Mouse (Mus musculus) liver, embryonic 11.5 days (tissue): Measurements from ENCODE around the gene Dnajb9. TPM values are rescaled to one million over a fixed set of nuclear protein-coding genes. Genes with fewer than 3 reads are reported as not detected.
"Not testable (repeated sequence)": the region's sequence is repeated elsewhere in the genome, so short reads cannot be mapped to it uniquely, and the experiment has no call there.

ENCODE experiments used
- ATAC-seq: fragments of 200-750 bp; cut with Nextera tagmentation; replicated peaks from 2 replicates; pipeline ENCODE4 v1.8.0; 2017; ENCODE audit warnings: moderate number of reproducible peaks, mild to moderate bottlenecking, moderate TSS enrichment, moderate library complexity; ENCODE audit not compliant: low FRiP score
- DNase-seq: peaks from one replicate; pipeline ENCODE4 v3.0.0-alpha.2; 2017; ENCODE audit warnings: low spot score
- H3K27ac ChIP-seq: fragments of 300-500 bp; sonication (generic); 2 replicates; pipeline ENCODE4 v1.5.1; 2014; ENCODE audit warnings: mild to moderate bottlenecking, low read depth, low read length, control low read depth
- H3K27me3 ChIP-seq: fragments of 300-500 bp; sonication (generic); replicated peaks from 2 replicates; pipeline ENCODE4 v1.6.1; 2014; ENCODE audit warnings: low read length, mixed read lengths; ENCODE audit not compliant: control insufficient read depth, insufficient read depth
- H3K36me3 ChIP-seq: fragments of 300-500 bp; sonication (generic); 2 replicates; pipeline ENCODE4 v1.6.1; 2014; ENCODE audit warnings: mild to moderate bottlenecking, low read length, moderate library complexity, mixed read lengths; ENCODE audit not compliant: control insufficient read depth, insufficient read depth
- H3K4me1 ChIP-seq: fragments of 300-500 bp; sonication (generic); replicated peaks from 2 replicates; pipeline ENCODE4 v1.6.1; 2014; ENCODE audit warnings: low read length, mixed read lengths; ENCODE audit not compliant: control insufficient read depth, insufficient read depth
- H3K4me2 ChIP-seq: fragments of 300-500 bp; sonication (generic); 2 replicates; pipeline ENCODE4 v1.6.1; 2014; ENCODE audit warnings: mild to moderate bottlenecking, control low read depth, moderate library complexity
- H3K4me3 ChIP-seq: fragments of 300-500 bp; sonication (generic); 2 replicates; pipeline ENCODE4 v1.5.1; 2014; ENCODE audit warnings: low read depth, low read length, control low read depth
- H3K9ac ChIP-seq: fragments of 300-500 bp; sonication (generic); 2 replicates; pipeline ENCODE4 v1.6.1; 2014; ENCODE audit warnings: low read depth, low read length, control low read depth
- H3K9me3 ChIP-seq: fragments of 300-500 bp; sonication (generic); 2 replicates; pipeline ENCODE4 v1.6.1; 2016; ENCODE audit warnings: low read length, inconsistent platforms, mixed read lengths; ENCODE audit not compliant: control insufficient read depth
- WGBS: fragments of 180-500 bp; shearing (Covaris S2); extraction: QIAGEN DNeasy Blood & Tissue Kit; methylation state at CpG from one replicate; pipeline ENCODE4 v1.1.7; 2014; 5-methylcytosine and 5-hydroxymethylcytosine counted together
- polyA plus RNA-seq: library from polyadenylated mRNA; unstranded; fragments of >200 nt; fragmentation: Nextera tagmentation; extraction: Ambion mirVana; gene quantifications from 2 replicates; pipeline ENCODE4 v1.2.1, GENCODE M21; 2014

The Dnajb9 gene
- polyA plus RNA-seq, 1 experiment from 2014 or later, result 19.8 TPM

- WGBS, result 85% methylated on average over 2 of the region's 2 CpGs
Observed at GRCm38 (mm10) chr12:44221070-44221469, 10.9 kb upstream of the Dnajb9 start, which contains the start of gene Pnpla8. Pnpla8 (plus strand) TSS chr12:44221370.

GRCm38 (mm10) chr12:44211555-44211954, 1.4 kb upstream of the Dnajb9 start:
- WGBS, result 85% methylated on average over 3 of the region's 3 CpGs
- H3K36me3 ChIP-seq, result no peaks in the 10 kb centered on the region
- H3K4me3 ChIP-seq, result no peak overlapping the region
- DNase-seq (no peak), ATAC-seq (no peak)
- H3K27me3 ChIP-seq, result no peaks in the 10 kb centered on the region
- no peak overlapping the region for H3K4me2 ChIP-seq
- H3K4me1 ChIP-seq, result no peaks in the 10 kb centered on the region; the same call in 1 of the 2 replicates
- no peak overlapping the region for H3K27ac ChIP-seq
- H3K9me3 ChIP-seq, result no peaks in the 10 kb centered on the region
- H3K9ac ChIP-seq, result no peak overlapping the region

More at GRCm38 (mm10) chr12:44221070-44221469, 10.9 kb upstream of the Dnajb9 start, which contains the start of gene Pnpla8:
- H3K9ac ChIP-seq, result peak within 1 kb of the TSS; percentile 59
- H3K36me3 ChIP-seq, DNase-seq, H3K9me3 ChIP-seq, H3K4me1 ChIP-seq, H3K27ac ChIP-seq, ATAC-seq, H3K27me3 ChIP-seq: not testable (repeated sequence)
- H3K4me2 ChIP-seq, result peak within 1 kb of the TSS; percentile 81
- peak within 1 kb of the TSS; percentile 63 for H3K4me3 ChIP-seq

GRCm38 (mm10) chr12:44209141-44209823, 844 bp downstream of the Dnajb9 start:
- under 1% methylated on average over 37 of the region's 37 CpGs for WGBS
- ATAC-seq, result no peak
- Histone ChIP-seq H3K4me1 (no peaks in the 10 kb centered on the region; the same call in 1 of the 2 replicates), H3K9me3 (no peaks in the 10 kb centered on the region), H3K27me3 (no peaks in the 10 kb centered on the region), H3K27ac (peak overlapping the region; percentile 75), H3K36me3 (0 out of 2 replicates have a peak, but pooled peaks cover 2% of the 10 kb centered on the region), H3K9ac (peak overlapping the region; percentile 89), H3K4me2 (peak overlapping the region; percentile 82), H3K4me3 (peak overlapping the region; percentile 92)
- DNase-seq, result peak; percentile 44

- H3K27ac ChIP-seq, result no peak overlapping the region
- DNase-seq, result no peak
- WGBS, result 33% methylated on average over 4 of the region's 4 CpGs
- no peaks in the 10 kb centered on the region for H3K36me3 ChIP-seq
- H3K4me1 ChIP-seq, result peaks cover 6% of the 10 kb centered on the region
- peak; percentile 87 for ATAC-seq
- H3K9ac ChIP-seq, result no peak overlapping the region
- no peak overlapping the region for H3K4me3 ChIP-seq
- no peak overlapping the region for H3K4me2 ChIP-seq
- no peaks in the 10 kb centered on the region for H3K9me3 ChIP-seq
- no peaks in the 10 kb centered on the region for H3K27me3 ChIP-seq
Observed at GRCm38 (mm10) chr12:44197873-44198525, 12.1 kb downstream of the Dnajb9 start.

- H3K9me3 ChIP-seq, result no peaks in the 10 kb centered on the region
- no peak overlapping the region for H3K27ac ChIP-seq
- H3K4me1 ChIP-seq, result no peaks in the 10 kb centered on the region
- no peak overlapping the region for H3K9ac ChIP-seq
- no peaks in the 10 kb centered on the region for H3K27me3 ChIP-seq
- H3K4me3 ChIP-seq, result no peak overlapping the region
- DNase-seq, result no peak
- no peak overlapping the region for H3K4me2 ChIP-seq
- WGBS, result 56% methylated on average over 9 of the region's 9 CpGs
- ATAC-seq, result no peak; the same call in 1 of the 2 replicates
- H3K36me3 ChIP-seq, result no peaks in the 10 kb centered on the region
Observed at GRCm38 (mm10) chr12:44181081-44181982, 28.8 kb downstream of the Dnajb9 start.

- H3K36me3 ChIP-seq, result no peaks in the 10 kb centered on the region
- H3K27me3 ChIP-seq, result no peaks in the 10 kb centered on the region
- no peak overlapping the region for H3K27ac ChIP-seq
- WGBS, result 87% methylated on average over 2 of the region's 2 CpGs
- ATAC-seq (no peak), DNase-seq (no peak)
- H3K4me3 ChIP-seq, result no peak overlapping the region
- no peaks in the 10 kb centered on the region for H3K9me3 ChIP-seq
- H3K4me1 ChIP-seq, result no peaks in the 10 kb centered on the region
- no peak overlapping the region for H3K9ac ChIP-seq
- no peak overlapping the region for H3K4me2 ChIP-seq
Observed at GRCm38 (mm10) chr12:44177038-44177355, 33.1 kb downstream of the Dnajb9 start.

GRCm38 (mm10) chr12:44176331-44177037, 33.6 kb downstream of the Dnajb9 start:
- H3K9me3 ChIP-seq, result no peaks in the 10 kb centered on the region
- H3K4me1 ChIP-seq, result no peaks in the 10 kb centered on the region
- ATAC-seq, result no peak
- no peak overlapping the region for H3K27ac ChIP-seq
- no peak for DNase-seq
- no peak overlapping the region for H3K9ac ChIP-seq
- WGBS, result 43% methylated on average over 10 of the region's 10 CpGs
- no peak overlapping the region for H3K4me3 ChIP-seq
- H3K27me3 ChIP-seq, result no peaks in the 10 kb centered on the region
- H3K4me2 ChIP-seq, result no peak overlapping the region
- H3K36me3 ChIP-seq, result no peaks in the 10 kb centered on the region

GRCm38 (mm10) chr12:44166949-44167348, 43.2 kb downstream of the Dnajb9 start:
- ATAC-seq (no peak), DNase-seq (no peak)
- Histone ChIP-seq H3K36me3 (no peaks in the 10 kb centered on the region), H3K27me3 (no peaks in the 10 kb centered on the region), H3K4me2 (no peak overlapping the region), H3K4me3 (no peak overlapping the region), H3K9ac (no peak overlapping the region), H3K4me1 (no peaks in the 10 kb centered on the region), H3K9me3 (no peaks in the 10 kb centered on the region), H3K27ac (no peak overlapping the region)
